Mouse (Mus musculus) left cerebral cortex, adult 11 months (tissue): ENCODE data around the gene Fam49a.
A peak's percentile ranks its signal among the peaks of the same experiment; 100 is the strongest.

Source experiments
- DNase-seq: peaks from one replicate; pipeline ENCODE4 v3.0.0; 2022; ENCODE audit warnings: low spot score

The Fam49a gene

GRCm38 (mm10) chr12:12359923-12360322, 98.0 kb downstream of the Fam49a start:
- DNase-seq = no peak

GRCm38 (mm10) chr12:12362371-12362770, 100.4 kb downstream of the Fam49a start:
- no peak for DNase-seq

GRCm38 (mm10) chr12:12364201-12364600, 102.3 kb downstream of the Fam49a start:
- DNase-seq = no peak

- peak; percentile 44 for DNase-seq
These were observed 105.5 kb downstream of the Fam49a start for GRCm38 (mm10) chr12:12367423-12367822.

- no peak for DNase-seq
These were observed 111.3 kb downstream of the Fam49a start for GRCm38 (mm10) chr12:12373111-12373862.

GRCm38 (mm10) chr12:12379056-12379455, 117.1 kb downstream of the Fam49a start:
- DNase-seq = no peak

- DNase-seq = no peak
These were observed 127.3 kb downstream of the Fam49a start for GRCm38 (mm10) chr12:12389271-12389670.

GRCm38 (mm10) chr12:12396224-12396623, 134.3 kb downstream of the Fam49a start:
- peak; percentile 43 for DNase-seq

- peak; percentile 27 for DNase-seq
These were observed 139.1 kb downstream of the Fam49a start for GRCm38 (mm10) chr12:12401051-12401465.

- DNase-seq = no peak
These were observed 139.6 kb downstream of the Fam49a start for GRCm38 (mm10) chr12:12401504-12401903.

GRCm38 (mm10) chr12:12405491-12406110, 143.7 kb downstream of the Fam49a start:
- DNase-seq = no peak

- DNase-seq = no peak
These were observed 147.1 kb downstream of the Fam49a start for GRCm38 (mm10) chr12:12409044-12409443.

GRCm38 (mm10) chr12:12412674-12413073, 150.7 kb downstream of the Fam49a start:
- DNase-seq = peak; percentile 65

GRCm38 (mm10) chr12:12420423-12420822, 158.5 kb downstream of the Fam49a start:
- DNase-seq = no peak

- peak; percentile 68 for DNase-seq
These were observed 159.1 kb downstream of the Fam49a start for GRCm38 (mm10) chr12:12420841-12421579.

- no peak for DNase-seq
These were observed 159.6 kb downstream of the Fam49a start for GRCm38 (mm10) chr12:12421580-12421878.

- no peak for DNase-seq
These were observed 163.2 kb downstream of the Fam49a start for GRCm38 (mm10) chr12:12425188-12425587.

GRCm38 (mm10) chr12:12427285-12427684, 165.3 kb downstream of the Fam49a start:
- no peak for DNase-seq

- DNase-seq = no peak
These were observed 166.9 kb downstream of the Fam49a start for GRCm38 (mm10) chr12:12428886-12429285.
